Mouse (Mus musculus) lung, adult 2 months (tissue): ENCODE data around the gene Itga3.
A peak's percentile ranks its signal among the peaks of the same experiment; 100 is the strongest.

Source experiments
- CTCF ChIP-seq: fragments of 200-500 bp; IDR thresholded peaks from 2 replicates; pipeline ENCODE4 v1.5.1; 2011; ENCODE audit warnings: mild to moderate bottlenecking, low read length, control low read depth; ENCODE audit not compliant: insufficient read depth
- POLR2A ChIP-seq: fragments of 200-500 bp; IDR thresholded peaks from 2 replicates; pipeline ENCODE4 v1.6.1; 2011; ENCODE audit warnings: low read depth, mild to moderate bottlenecking, control low read depth, low read length, borderline replicate concordance; ENCODE audit errors: extremely low read depth

DNA sequence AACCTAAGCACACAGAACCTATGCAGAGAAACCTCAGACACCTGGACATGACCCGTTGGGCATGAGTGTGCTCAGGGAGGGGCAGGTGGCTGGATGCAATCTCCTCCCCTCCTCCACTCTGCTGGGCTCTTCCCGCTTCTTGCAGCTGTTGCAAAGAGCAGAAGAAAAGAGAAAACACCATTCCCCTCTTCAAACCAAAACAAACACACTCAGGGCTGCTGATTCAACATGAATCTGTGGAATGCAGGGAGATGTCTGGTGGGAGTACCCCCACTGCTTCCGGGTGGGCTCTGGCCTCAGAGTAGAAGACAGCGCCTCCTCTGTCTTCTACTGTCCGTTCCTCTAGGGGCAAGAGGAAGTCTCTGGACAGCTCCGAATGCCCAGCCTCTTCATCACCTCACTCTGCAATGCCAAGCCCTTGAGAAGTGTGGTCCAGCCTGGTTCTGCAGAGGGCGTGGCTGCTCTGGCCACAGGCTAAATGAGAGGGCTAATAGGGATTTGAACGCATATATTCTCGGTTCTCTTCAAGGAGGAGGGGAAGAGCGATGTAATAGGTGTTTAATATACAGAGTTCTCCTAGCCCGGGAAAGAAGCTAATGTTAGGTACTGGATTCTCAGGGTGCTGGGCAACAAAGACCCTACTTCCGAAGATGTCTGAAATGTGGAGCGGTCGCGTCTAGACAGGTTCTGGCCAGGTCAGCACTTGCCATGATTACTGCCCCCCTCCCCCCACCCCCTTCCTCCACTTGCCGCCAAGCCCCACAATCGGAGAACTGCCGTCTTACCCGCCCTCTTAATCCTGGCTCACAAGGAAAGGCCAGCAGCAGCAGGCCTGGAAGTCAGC lies 1.2 kb downstream of the Itga3 start:
- TF ChIP-seq POLR2A (peak; percentile 30; the same call in 1 of the 2 replicates), CTCF (no peak)
